Mouse (Mus musculus): Measurements from ENCODE around the gene Zp2. TPM values are rescaled to one million over a fixed set of nuclear protein-coding genes. Genes with fewer than 3 reads are reported as not detected.

Gene Zp2
- total RNA-seq, 2 experiments from 2014 or later = not detected

Other genes starting within 250 kb of the Zp2 start
- gene Lyrm1, start 249.4 kb downstream of the Zp2 start, total RNA-seq (2015) = 7.9 and 11.0 TPM in 2 replicates
- 10.9 and 11.0 TPM in 2 replicates for gene Lyrm1, start 249.4 kb downstream of the Zp2 start, total RNA-seq (2017)
- gene Dcun1d3, start 249.0 kb downstream of the Zp2 start, total RNA-seq (2015) = 5.1 and 9.5 TPM in 2 replicates
- gene Dcun1d3, start 249.0 kb downstream of the Zp2 start, total RNA-seq (2017) = 8.7 and 10.9 TPM in 2 replicates
- gene Dnah3, start 50.0 kb downstream of the Zp2 start, total RNA-seq (2015) = not detected in 2 replicates
- not detected in 2 replicates for gene Dnah3, start 50.0 kb downstream of the Zp2 start, total RNA-seq (2017)
- gene Tmem159, start 42.9 kb downstream of the Zp2 start, total RNA-seq (2015) = 10.4 and 12.8 TPM in 2 replicates
- 7.9 and 11.1 TPM in 2 replicates for gene Tmem159, start 42.9 kb downstream of the Zp2 start, total RNA-seq (2017)
- not detected in 2 replicates for gene Anks4b, start 28.6 kb upstream of the Zp2 start, total RNA-seq (2015)
- not detected in 2 replicates for gene Anks4b, start 28.6 kb upstream of the Zp2 start, total RNA-seq (2017)
- not detected in 2 replicates for gene Crym, start 56.8 kb upstream of the Zp2 start, total RNA-seq (2015)
- not detected in 2 replicates for gene Crym, start 56.8 kb upstream of the Zp2 start, total RNA-seq (2017)
- not detected in 2 replicates for gene Abca14, start 58.7 kb upstream of the Zp2 start, total RNA-seq (2015)
- not detected in 2 replicates for gene Abca14, start 58.7 kb upstream of the Zp2 start, total RNA-seq (2017)
- not detected in 2 replicates for gene Abca15, start 183.4 kb upstream of the Zp2 start, total RNA-seq (2015)
- not detected in 2 replicates for gene Abca15, start 183.4 kb upstream of the Zp2 start, total RNA-seq (2017)